Mouse (Mus musculus): Measurements from ENCODE around the gene Pom121.
"Not testable (repeated sequence)": the region's sequence is repeated elsewhere in the genome, so short reads cannot be mapped to it uniquely, and the experiment has no call there.

Pom121 gene

DNA sequence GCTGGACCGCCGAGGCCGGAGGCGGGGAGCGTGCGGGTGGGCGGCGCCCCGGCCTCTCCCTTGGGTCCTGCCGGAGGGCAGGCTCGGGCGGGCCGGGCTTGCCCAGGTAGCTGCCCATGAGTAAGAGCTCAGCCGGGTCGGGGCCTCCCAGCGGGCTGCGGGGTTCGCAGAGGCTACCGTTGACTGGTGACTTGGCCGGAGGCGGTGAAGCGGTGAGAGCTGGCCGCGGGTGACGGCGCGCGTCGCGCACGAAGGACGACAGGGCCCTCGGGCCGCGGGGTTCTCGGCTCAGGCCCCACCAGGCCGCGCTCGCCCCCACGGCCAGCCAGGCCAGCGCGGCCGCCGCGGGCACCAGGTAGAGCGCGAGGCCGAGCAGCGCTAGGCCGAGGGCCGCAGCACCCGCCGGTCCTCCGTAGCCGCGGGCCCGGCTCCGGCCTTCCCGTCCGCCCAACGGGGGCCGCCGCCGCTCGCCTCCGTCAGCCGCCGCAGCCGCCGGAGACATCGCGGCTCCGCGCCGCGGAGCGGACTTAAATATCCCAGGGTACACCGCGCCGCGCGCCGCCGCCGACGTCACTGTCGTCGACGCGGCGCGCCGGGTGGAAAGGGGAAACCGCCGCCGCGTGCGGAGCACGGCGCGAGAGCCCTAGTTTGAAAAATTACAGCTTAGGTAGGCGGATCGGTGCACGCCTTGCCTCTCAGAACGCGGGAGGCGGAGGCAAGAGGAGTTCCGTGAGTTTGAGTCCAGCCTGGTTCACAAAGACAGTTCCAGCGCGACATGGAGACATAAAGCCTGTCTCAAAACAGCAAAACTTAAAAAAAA lies at the start of gene Pom121:
Gene Pom121 (minus strand): TSS at position 543 of the 820 bp plus-strand sequence.
- peak; percentile 59 to 77 for DNase-seq (ENCODE audit: low spot score in 2 of 2)

DNA sequence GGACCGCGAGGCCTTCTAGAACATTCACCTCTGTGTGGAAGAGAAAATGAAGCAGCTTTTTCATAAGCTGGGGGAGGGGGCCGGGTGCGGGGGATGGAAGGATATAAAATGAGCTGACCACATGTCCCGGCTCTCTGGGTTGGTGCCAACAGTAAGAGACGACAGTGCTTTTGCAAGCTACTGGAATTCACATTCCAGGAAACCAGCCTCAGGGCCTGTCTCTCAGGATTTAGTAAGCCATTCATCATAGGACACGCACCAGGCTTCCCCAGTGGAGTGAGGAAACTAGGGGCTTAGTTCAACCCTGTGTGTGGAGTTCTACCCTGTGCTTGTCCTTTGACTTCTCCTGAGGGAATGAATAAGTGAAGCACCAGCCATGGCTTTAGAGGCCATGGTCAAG lies 48.1 kb upstream of the Pom121 start:
- DNase-seq (ENCODE audit: low spot score in 2 of 2), result no peak

DNA sequence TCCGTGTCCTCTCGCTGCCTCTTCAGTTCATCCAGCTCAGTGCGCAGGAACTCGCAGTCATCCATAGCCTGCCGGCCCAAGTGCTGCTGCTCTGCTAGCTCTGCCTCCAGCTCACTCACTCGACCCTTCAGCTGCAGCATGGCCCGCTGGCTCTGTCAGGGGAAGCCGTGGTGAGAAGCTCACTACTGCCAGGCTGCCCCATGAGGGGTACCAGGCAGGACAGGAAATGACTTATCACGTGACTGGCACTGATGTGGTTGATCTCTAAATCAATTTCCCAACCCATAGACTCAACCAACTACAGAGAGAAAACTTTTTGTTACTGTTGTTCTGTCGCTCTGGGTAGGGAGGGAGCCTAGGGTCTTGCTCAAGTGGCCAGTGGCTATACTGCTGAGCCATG lies 40.7 kb upstream of the Pom121 start:
- no peak for DNase-seq (ENCODE audit: low spot score in 2 of 2)

DNA sequence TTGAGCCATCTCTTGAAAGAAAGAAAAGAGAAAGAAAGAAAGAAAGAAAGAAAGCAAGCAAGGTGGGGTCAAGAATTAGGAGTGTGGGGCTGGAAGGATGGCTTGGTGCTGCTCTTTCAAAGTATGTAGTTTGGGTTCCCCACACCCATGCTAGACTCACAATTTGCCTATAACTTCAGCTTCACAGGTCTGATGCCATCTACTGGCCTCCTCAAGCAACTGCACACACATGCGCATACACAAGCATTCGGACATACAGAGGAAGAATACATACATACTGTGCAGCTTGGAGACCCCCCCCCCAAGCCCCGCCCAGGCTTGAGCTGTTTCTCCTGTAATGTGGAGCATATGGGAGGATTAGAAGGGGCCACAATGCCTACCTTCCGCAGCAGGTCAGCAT lies 39.5 kb upstream of the Pom121 start:
- no peak for DNase-seq (ENCODE audit: low spot score in 2 of 2)

DNA sequence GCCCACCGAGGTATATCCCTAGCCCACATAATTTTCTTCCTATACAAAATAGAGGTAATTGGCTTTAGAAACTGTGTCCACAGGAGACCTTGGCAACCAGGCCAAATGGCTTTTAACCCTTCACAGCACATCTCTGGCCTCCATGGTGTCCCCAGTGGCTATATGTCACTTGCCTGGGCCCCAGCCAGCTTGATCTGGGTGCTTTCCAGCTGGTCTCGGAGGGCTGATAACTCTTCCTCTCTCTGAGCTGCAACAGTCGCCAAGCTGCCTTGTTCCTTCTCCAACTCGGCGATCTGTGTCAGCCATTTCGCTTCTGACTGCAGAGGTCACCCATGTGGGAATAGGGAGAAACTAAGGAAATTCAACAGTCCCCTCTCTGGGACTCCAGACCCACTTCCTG lies 36.8 kb upstream of the Pom121 start:
- no peak for DNase-seq (ENCODE audit: low spot score in 2 of 2)

DNA sequence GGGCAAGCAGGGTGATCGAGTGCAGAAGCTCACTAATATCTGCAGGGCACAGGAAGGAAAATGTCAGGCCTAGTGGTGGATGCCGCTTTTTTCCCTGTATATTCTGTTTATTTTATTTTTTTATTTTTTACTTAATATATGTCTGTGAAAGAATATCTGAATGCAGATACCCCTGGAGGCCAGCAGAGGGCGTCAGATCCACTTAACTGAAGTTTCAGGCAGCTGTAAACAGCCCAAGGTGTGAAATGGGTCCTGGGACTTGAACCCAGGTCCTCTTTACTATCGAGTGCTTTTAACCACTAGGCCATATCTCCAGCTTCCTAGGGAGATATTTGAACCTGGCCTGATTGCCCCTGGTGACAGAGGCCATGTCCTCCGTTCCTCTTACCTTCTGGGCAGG lies 34.4 kb upstream of the Pom121 start:
- DNase-seq (ENCODE audit: low spot score in 2 of 2), result no peak

DNA sequence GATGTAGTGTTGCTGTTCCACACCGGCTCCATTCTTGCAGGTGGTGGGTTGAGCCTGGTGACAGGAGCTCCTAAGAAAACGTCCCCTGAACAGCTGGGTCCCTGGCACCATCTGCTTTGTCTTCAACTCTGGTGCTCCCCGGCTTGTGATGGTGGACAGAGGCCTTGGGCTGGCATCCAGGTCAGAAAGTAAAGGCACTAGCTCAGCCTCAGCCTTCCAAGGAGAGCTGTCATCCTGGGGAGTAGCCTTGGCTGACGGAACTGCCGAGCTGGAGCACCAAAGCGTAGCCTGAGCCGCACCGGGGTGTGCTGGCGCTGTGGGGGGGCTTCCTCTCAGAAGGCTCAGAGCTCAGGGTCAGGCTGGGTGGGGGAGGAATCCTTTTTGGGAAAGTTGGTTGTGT lies 15.9 kb upstream of the Pom121 start:
- no peak for DNase-seq (ENCODE audit: low spot score in 2 of 2)

DNA sequence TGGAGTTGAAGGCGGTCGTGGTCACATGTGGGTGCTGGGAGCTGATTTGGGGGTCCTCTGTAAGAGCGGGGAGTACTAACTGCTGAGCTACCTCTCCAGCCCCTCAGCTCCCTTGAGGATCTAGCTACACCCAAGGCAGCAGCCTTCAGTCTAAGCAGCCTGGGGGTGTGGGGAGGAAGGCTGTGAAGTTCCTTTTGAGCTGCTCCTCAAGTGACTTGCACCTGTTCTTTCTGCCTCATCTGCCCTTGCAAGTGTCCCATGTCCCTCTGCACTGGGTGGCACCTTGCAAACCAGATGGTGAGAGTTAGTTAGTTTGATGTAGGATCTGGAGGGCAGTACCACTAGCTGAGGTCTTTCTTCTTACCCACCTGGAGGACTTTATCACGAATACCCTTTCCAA lies 13.8 kb upstream of the Pom121 start:
- DNase-seq (ENCODE audit: low spot score in 2 of 2), result no peak

DNA sequence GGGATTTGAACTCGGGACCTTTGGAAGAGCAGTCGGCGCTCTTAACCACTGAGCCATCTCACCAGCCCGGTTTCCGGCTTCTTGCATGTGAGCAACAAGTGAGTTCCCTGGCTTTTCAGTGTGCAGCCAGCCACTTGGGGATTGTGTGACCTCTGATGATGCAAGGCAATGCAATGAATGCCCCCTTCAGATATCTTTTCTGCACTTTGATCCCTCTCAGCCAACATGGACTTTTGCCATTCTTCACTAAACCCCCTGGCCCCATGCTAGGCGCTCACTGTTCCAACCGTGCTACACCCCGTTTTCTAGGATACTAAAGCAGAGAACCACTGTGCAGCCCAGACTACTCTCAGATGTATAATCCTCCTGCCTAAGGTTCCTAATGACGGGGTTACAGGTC lies 11.1 kb upstream of the Pom121 start:
- no peak for DNase-seq (ENCODE audit: low spot score in 2 of 2)

DNA sequence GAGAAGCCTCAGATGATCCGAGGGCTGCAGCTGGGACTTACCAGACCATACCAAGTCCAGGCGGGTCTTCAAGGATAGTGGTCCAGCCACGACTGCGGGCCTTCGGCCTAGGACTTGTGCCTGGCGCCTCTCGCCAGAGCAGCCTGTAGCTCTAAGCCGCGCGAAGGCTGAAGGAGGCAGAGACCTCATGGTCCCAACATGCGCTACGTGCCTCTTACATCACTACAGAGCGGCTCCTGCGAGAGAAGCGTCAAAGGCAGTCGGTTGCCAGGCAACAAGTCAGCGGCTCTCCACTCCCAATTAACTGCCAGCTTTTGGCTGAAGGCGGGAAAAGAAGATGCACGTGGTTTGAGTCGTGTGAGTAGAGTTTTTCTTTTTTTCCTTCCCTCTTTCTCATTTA lies 10.3 kb upstream of the Pom121 start:
- DNase-seq (ENCODE audit: low spot score in 2 of 2), result no peak

DNA sequence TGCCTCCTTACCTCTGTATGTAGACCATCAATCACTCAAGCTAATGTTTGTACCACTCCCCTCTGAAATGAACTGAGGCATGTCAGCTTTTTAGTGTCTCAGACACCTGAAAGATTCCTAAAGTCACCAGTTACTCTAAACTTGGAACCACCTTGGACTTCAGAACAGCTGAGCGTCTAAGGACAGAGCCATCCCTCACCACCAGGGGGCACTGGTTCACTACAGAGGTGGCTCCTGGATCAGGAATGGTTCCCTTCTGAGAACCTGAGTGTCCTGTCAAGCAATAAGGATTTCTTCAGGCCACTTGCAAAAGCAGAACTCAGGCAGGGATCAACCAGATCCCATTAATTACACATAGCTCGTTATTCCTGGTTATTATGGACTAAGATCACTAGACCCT lies 5.9 kb upstream of the Pom121 start:
- DNase-seq (ENCODE audit: low spot score in 2 of 2), result peak in 1 of 2 experiments; percentile 68

DNA sequence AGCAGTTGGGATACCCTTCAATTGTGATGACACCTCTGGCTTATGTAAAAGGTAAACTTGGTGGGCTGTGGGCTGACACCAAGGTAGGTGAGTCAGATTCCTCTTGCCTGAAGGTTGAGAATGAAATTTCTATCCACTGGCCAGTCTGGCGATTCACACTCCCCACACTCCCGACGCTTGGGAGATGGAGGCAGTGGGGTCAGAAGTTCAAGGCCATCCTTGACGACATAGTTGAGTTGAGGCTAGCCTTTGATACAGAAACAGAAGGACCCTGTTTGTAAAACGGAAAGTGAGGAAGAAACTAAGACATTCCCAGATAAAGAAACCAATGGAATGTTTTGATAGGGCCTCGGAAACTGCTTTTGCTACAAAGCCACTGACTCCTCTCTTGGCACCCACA lies 5.0 kb upstream of the Pom121 start:
- no peak for DNase-seq (ENCODE audit: low spot score in 2 of 2)

DNA sequence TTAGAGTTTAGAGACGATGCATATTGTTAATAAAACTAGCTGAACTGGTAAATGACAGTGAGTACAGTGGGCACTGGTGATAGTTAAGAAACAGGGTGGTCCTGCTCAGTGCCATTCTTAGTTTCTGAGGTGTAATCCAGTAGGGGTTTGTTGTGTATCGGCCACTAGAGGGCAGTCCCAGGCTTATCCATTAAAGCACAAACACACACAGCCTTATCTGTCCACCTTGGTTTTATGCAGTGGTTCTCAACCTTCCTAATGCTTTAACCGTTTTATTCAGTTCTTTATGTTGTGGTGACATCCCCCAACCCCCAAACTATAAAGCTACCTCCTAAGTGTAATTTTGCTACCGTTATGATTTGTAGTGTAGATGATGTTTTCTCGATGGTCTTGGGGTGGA lies 1.5 kb upstream of the Pom121 start:
- DNase-seq (ENCODE audit: low spot score in 2 of 2), result no peak

DNA sequence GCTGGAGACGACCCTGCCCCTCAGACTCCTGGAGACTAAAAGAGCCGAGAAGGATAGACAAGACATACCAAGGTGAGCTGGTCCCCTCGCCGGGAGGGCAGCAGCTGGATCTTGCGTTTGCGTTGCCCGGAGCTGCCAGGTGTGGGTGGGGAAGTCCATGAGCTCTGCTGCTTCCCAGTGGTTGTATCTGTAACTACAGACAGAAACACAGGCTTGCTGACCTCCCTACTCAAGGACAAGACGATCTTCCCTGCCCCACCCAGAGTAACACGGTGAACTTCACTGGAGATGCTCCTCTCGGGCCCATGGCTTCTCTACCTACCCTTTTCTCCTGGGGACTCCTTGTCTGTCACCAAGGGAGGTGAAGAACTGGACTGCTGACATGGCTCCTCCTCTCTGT lies 10.6 kb downstream of the Pom121 start:
- DNase-seq (ENCODE audit: low spot score in 2 of 2), result no peak

DNA sequence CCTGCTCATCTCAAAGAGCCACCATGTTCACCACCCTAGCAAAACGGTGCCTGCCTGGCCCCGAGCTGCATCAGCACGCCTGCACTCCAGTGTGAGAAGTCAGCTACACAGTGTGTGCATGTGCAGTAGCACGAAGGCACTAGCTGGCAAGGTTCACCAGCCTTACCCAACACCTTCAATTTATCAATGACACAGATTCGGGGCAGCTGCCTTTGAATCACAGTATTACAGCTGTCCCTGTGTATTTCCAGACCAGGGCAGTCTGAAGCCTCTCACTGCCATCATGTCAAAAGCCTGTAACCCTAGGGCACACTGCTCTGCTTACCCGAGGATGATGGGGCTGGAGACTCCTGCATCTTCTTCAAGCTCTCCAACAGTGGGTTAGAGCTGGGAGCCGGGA lies 11.6 kb downstream of the Pom121 start:
- DNase-seq (ENCODE audit: low spot score in 2 of 2), result no peak

DNA sequence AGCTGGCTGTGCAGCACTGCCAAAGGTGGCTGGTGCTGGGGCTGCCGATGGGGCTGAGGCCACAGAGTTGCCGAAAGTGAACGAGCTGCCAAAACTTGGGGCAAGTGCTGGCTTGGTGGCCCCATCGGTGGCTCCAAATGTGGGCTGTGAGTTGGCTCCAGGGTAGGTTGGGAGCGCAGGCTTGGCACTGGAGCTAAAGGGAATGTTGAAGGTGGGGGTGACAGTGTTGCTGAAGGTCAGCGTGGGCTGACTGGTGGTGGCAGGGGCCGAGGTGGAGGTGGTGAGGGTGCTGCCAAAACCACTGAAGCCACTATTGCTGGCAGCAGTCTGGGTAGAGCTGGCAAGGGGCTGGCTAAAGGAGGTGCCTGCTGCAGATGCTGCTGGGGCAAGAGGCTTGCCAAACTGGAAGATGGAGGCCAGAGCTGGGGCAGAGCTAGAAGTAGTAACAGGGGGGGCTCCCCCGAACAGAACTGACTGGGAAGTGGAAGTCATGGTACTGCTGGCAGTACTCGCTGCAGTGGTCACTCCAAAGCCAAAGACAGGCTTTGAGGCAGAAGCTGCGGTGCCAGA lies 12.9 kb downstream of the Pom121 start:
- peak; percentile 57 to 58 for DNase-seq (ENCODE audit: low spot score in 2 of 2)

DNA sequence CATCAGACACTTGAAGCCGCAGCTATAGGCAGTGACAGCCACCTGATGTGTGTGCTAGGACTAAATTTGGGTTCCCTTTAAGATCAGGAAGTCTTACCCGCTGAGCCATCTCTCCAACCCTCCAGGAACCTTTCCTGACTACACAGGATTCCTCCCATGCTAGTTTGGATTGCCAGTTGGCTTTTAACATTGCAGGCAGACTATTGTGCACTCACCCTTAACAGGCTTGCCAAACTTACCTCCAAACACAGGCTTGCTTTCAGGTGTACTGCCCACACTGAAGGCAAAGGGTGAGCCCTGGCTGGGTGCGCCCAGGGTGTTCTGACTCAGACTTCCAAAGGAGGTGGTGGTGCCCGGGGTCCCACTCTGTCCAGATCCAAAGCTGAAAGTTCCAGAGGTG lies 13.7 kb downstream of the Pom121 start:
- DNase-seq (ENCODE audit: low spot score in 2 of 2), result no peak

DNA sequence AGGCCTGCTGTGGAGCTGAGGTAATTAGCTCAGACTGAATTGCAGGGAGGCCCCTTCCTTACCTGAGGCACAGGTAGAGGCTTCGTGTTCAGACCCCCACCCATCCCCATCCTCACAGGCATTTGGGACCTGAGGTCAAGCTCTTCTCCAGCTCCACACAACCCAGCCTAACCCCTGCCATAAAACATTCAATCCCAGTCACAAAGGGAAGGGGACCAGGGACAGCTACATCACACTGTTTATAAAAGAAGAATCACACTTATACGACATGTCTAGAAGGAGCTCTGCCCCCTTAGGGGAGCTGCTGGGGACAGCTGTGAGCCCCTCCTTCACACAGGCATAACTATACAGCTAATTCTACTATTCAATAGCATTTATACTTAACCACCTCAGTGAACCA lies 18.0 kb downstream of the Pom121 start:
- DNase-seq (ENCODE audit: low spot score in 2 of 2), result no peak

DNA sequence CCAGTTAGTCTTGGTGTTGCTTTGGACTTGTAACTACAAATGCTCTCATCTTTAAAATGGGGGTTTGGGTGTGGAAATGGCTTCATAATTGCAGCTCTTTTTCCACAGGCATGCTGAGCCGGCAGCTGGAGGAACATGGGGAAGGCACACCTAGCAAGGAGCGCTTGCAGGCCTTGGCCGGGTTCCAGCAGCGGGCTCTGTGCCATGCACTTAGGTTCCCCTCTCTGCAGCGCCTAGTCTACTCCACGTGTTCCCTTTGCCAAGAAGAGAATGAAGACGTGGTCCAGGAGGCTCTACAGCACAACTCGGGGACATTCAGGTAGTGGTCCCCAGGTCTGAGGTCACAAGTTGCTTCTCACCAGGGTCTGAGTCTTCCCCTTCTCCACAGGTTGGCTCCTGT lies 19.2 kb downstream of the Pom121 start:
- no peak for DNase-seq (ENCODE audit: low spot score in 2 of 2)

DNA sequence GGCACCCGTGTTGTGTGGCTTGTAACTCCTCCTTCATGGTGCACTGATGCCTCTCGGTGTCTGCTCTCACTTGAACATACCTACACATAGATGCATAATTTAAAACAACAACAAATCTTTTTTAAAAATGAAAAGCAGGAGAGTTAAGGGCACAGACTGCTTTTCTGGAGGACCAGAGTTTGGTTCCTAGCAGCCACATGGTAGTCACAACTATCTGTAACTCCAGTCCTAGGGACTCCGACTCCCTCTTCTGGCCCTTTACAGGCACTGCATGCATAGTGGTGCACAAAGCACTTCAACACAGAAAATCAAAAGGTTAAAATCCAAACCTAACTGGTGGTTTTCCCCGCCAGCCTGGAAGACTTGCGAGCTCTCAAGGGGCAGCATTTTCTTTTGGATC lies 20.7 kb downstream of the Pom121 start:
- no peak for DNase-seq (ENCODE audit: low spot score in 2 of 2)

DNA sequence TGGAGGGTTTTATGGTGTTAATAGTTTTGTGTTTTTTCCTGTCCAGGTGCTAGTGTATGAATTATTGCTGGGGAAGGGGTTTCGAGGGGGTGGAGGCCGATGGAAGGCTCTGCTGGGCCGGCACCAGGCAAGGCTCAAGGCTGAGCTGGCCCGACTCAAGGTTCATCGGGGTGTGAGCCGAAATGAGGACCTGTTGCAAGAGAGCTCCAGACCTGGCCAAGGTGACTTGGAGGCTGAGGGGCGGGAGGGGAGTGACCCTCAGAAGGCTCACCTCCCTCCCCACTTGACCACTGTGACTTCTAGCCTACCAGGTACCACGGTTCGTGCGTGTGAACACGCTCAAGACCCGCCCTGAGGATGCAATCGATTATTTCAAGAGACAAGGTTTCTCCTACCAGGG lies 23.2 kb downstream of the Pom121 start:
- DNase-seq (ENCODE audit: low spot score in 2 of 2), result no peak

DNA sequence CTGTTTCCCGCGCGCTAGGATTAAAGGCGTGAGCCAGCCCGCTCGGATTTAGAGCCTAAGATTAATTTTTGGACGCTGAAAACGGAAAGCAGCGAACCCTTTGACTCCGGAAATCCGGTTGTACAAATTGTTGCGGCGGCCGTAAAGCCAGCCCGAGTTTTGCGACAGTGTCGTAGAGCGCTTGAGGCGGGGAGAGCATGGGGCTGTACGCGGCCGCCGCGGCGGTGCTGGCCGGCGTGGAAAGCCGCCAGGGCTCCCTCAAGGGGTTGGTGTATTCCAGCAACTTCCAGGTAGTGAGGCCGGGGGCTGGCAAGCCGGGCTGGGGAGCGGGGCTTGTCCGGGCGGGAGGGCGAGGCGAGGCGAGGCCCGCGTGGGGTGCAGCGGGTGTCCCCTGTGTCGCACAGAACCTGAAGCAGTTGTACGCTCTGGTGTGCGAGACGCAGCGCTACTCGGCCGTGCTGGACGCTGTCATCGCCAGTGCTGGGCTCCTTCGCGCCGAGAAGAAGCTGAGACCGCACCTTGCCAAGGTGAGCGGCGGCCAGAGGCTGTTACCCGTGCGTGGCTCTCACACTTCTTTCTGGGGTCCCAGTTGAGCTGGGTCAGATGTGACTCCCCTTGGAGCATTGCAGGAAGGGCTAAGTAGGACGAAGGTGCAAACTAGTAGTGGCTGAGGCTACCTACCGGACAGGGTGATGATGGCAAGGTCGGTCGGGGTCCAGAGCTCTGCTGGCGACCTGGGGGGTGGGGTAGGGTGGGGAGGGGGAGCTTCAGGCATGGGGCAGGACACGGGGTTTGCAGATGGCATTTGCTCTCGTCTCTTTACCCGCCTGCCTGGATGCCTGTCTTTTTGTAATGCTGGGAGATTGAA lies 24.3 kb downstream of the Pom121 start, which contains the start of gene Nsun5:
Gene Nsun5 (plus strand): TSS at position 167 of the 868 bp plus-strand sequence.
- DNase-seq (ENCODE audit: low spot score in 2 of 2), result peak; percentile 83 to 94

DNA sequence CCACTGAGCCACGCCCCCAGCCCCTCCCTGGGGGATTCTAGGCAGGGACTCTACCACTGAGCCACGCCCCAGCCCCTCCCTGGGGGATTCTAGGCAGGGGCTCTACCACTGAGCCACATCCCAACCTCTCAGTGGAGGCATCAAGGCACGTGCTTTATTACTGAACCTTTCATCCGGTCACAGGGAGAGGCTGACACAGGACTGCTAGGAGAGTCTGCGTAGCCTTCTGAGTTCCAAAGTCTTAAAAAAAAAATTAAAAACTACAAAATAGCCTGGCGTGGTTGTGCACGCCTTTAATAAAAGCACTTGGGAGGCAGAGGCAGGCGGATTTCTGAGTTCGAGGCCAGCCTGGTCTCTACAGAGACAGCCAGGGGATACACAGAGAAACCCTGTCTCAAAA lies 25.1 kb downstream of the Pom121 start:
- not testable (repeated sequence) for DNase-seq (ENCODE audit: low spot score in 2 of 2)

Data from heart, adult 9 months (tissue).